Mouse (Mus musculus) hindbrain, embryonic 12.5 days (tissue): ENCODE results near the gene Mapkapk2. TPM values are rescaled to one million over a fixed set of nuclear protein-coding genes. Genes with fewer than 3 reads are reported as not detected.

Source experiments
- ATAC-seq: fragments of 200-750 bp; cut with Nextera tagmentation; 2 replicates; pipeline ENCODE4 v1.8.0; 2017; ENCODE audit warnings: moderate TSS enrichment; ENCODE audit not compliant: low FRiP score
- H3K27ac ChIP-seq: fragments of 300-500 bp; sonication (generic); 2 replicates; pipeline ENCODE4 v1.5.1; 2016; ENCODE audit warnings: mild to moderate bottlenecking
- H3K27me3 ChIP-seq: fragments of 300-500 bp; sonication (generic); 2 replicates; pipeline ENCODE4 v1.6.1; 2016; ENCODE audit warnings: mild to moderate bottlenecking
- H3K36me3 ChIP-seq: fragments of 300-500 bp; sonication (generic); 2 replicates; pipeline ENCODE4 v1.6.1; 2016; ENCODE audit warnings: mild to moderate bottlenecking
- H3K4me1 ChIP-seq: fragments of 300-500 bp; sonication (generic); 2 replicates; pipeline ENCODE4 v1.6.1; 2016
- H3K4me2 ChIP-seq: fragments of 300-500 bp; sonication (generic); replicated peaks from 2 replicates; pipeline ENCODE4 v1.6.1; 2016; ENCODE audit warnings: mild to moderate bottlenecking
- H3K4me3 ChIP-seq: fragments of 300-500 bp; sonication (generic); 2 replicates; pipeline ENCODE4 v1.5.1; 2016; ENCODE audit warnings: mild to moderate bottlenecking
- H3K9ac ChIP-seq: fragments of 300-500 bp; sonication (generic); 2 replicates; pipeline ENCODE4 v1.6.1; 2016; ENCODE audit warnings: mild to moderate bottlenecking, moderate library complexity
- H3K9me3 ChIP-seq: fragments of 300-500 bp; sonication (generic); replicated peaks from 2 replicates; pipeline ENCODE4 v1.6.1; 2016; ENCODE audit warnings: mild to moderate bottlenecking
- WGBS: fragments of 180-500 bp; shearing (Covaris S2); methylation state at CpG from one replicate; pipeline ENCODE4 v1.1.7; 2016; 5-methylcytosine and 5-hydroxymethylcytosine counted together
- polyA plus RNA-seq: library from polyadenylated mRNA; unstranded; fragments of >200 nt; fragmentation: Nextera tagmentation; extraction: Ambion mirVana; gene quantifications from 2 replicates; pipeline ENCODE4 v1.2.1, GENCODE M21; 2016

Mapkapk2 gene
- polyA plus RNA-seq, 1 experiment from 2014 or later = 50.3 TPM

- Histone ChIP-seq H3K27me3 (no peaks in the 10 kb centered on the region), H3K4me2 (no peak overlapping the region), H3K9me3 (no peaks in the 10 kb centered on the region), H3K36me3 (no peaks in the 10 kb centered on the region), H3K9ac (no peak overlapping the region), H3K4me3 (no peak overlapping the region), H3K4me1 (peaks cover 75% of the 10 kb centered on the region), H3K27ac (no peak overlapping the region)
- ATAC-seq = no peak
- WGBS = 62% methylated on average over 11 of the region's 11 CpGs
Observed at GRCm38 (mm10) chr1:131088547-131088946, 9.1 kb downstream of the Mapkapk2 start.

- ATAC-seq = 0 out of 2 replicates have a peak, but pooled peaks have one; percentile 5
- H3K4me1 ChIP-seq = peaks cover 74% of the 10 kb centered on the region
Observed at GRCm38 (mm10) chr1:131086907-131087306, 10.7 kb downstream of the Mapkapk2 start.

GRCm38 (mm10) chr1:131085957-131086739 is 11.5 kb downstream of the Mapkapk2 start:
- Histone ChIP-seq H3K9me3 (no peaks in the 10 kb centered on the region), H3K36me3 (no peaks in the 10 kb centered on the region), H3K4me3 (no peak overlapping the region), H3K27me3 (no peaks in the 10 kb centered on the region), H3K27ac (peak overlapping the region; percentile 40; the same call in 1 of the 2 replicates), H3K9ac (no peak overlapping the region), H3K4me2 (no peak overlapping the region; the same call in 1 of the 2 replicates), H3K4me1 (peaks cover 76% of the 10 kb centered on the region)
- ATAC-seq = peak; percentile 16; the same call in 1 of the 2 replicates
- WGBS = 13% methylated on average over 4 of the region's 4 CpGs

More at GRCm38 (mm10) chr1:131086907-131087306, 10.7 kb downstream of the Mapkapk2 start:
- 32% methylated on average over 7 of the region's 7 CpGs for WGBS
- no peaks in the 10 kb centered on the region for H3K27me3 ChIP-seq
- H3K36me3 ChIP-seq = no peaks in the 10 kb centered on the region
- no peak overlapping the region for H3K9ac ChIP-seq
- no peak overlapping the region; the same call in 1 of the 2 replicates for H3K4me2 ChIP-seq
- peak overlapping the region; percentile 40 for H3K27ac ChIP-seq
- H3K4me3 ChIP-seq = no peak overlapping the region
- no peaks in the 10 kb centered on the region for H3K9me3 ChIP-seq

- no peaks in the 10 kb centered on the region for H3K36me3 ChIP-seq
- H3K27ac ChIP-seq = no peak overlapping the region
- H3K4me2 ChIP-seq = no peak overlapping the region
- H3K4me1 ChIP-seq = peaks cover 74% of the 10 kb centered on the region
- H3K4me3 ChIP-seq = no peak overlapping the region
- no peak overlapping the region for H3K9ac ChIP-seq
- H3K27me3 ChIP-seq = no peaks in the 10 kb centered on the region
- no peak for ATAC-seq
- no peaks in the 10 kb centered on the region for H3K9me3 ChIP-seq
- WGBS = 71% methylated on average over 3 of the region's 3 CpGs
Observed at GRCm38 (mm10) chr1:131085272-131085671, 12.4 kb downstream of the Mapkapk2 start.

GRCm38 (mm10) chr1:131084289-131084688 is 13.3 kb downstream of the Mapkapk2 start:
- peaks cover 73% of the 10 kb centered on the region for H3K4me1 ChIP-seq
- WGBS = 18% methylated on average over 8 of the region's 8 CpGs
- H3K27me3 ChIP-seq = no peaks in the 10 kb centered on the region
- peak; percentile 14; the same call in 1 of the 2 replicates for ATAC-seq
- H3K9ac ChIP-seq = no peak overlapping the region
- peak overlapping the region; percentile 62; the same call in 1 of the 2 replicates for H3K27ac ChIP-seq
- no peaks in the 10 kb centered on the region for H3K9me3 ChIP-seq
- H3K4me2 ChIP-seq = no peak overlapping the region
- no peaks in the 10 kb centered on the region for H3K36me3 ChIP-seq
- H3K4me3 ChIP-seq = no peak overlapping the region

- Histone ChIP-seq H3K4me3 (no peak overlapping the region), H3K27ac (peak overlapping the region; percentile 62), H3K36me3 (no peaks in the 10 kb centered on the region), H3K4me2 (no peak overlapping the region), H3K9me3 (no peaks in the 10 kb centered on the region), H3K27me3 (no peaks in the 10 kb centered on the region), H3K4me1 (peaks cover 73% of the 10 kb centered on the region), H3K9ac (no peak overlapping the region)
- no peak for ATAC-seq
- 48% methylated on average over 4 of the region's 4 CpGs for WGBS
Observed at GRCm38 (mm10) chr1:131083609-131084008, 14.0 kb downstream of the Mapkapk2 start.

GRCm38 (mm10) chr1:131083122-131083521 is 14.5 kb downstream of the Mapkapk2 start:
- 85% methylated on average over 5 of the region's 5 CpGs for WGBS
- ATAC-seq = no peak
- H3K4me2 ChIP-seq = no peak overlapping the region
- H3K9ac ChIP-seq = no peak overlapping the region
- no peaks in the 10 kb centered on the region for H3K36me3 ChIP-seq
- H3K9me3 ChIP-seq = no peaks in the 10 kb centered on the region
- H3K4me3 ChIP-seq = no peak overlapping the region
- H3K27me3 ChIP-seq = no peaks in the 10 kb centered on the region
- peaks cover 72% of the 10 kb centered on the region for H3K4me1 ChIP-seq
- H3K27ac ChIP-seq = no peak overlapping the region

- no peak overlapping the region for H3K4me2 ChIP-seq
- no peak overlapping the region for H3K27ac ChIP-seq
- 82% methylated on average over 1 of the region's 1 CpGs for WGBS
- 0 out of 2 replicates have a peak, but pooled peaks cover 4% of the 10 kb centered on the region for H3K9me3 ChIP-seq
- H3K27me3 ChIP-seq = no peaks in the 10 kb centered on the region
- H3K36me3 ChIP-seq = no peaks in the 10 kb centered on the region
- no peak overlapping the region for H3K4me3 ChIP-seq
- H3K9ac ChIP-seq = no peak overlapping the region
- H3K4me1 ChIP-seq = peaks cover 65% of the 10 kb centered on the region
- no peak for ATAC-seq
Observed at GRCm38 (mm10) chr1:131080686-131081085, 16.9 kb downstream of the Mapkapk2 start.

GRCm38 (mm10) chr1:131079762-131080161 is 17.9 kb downstream of the Mapkapk2 start:
- H3K9me3 ChIP-seq = 0 out of 2 replicates have a peak, but pooled peaks cover 4% of the 10 kb centered on the region
- H3K4me1 ChIP-seq = peaks cover 66% of the 10 kb centered on the region
- H3K9ac ChIP-seq = no peak overlapping the region
- H3K27me3 ChIP-seq = no peaks in the 10 kb centered on the region
- H3K36me3 ChIP-seq = no peaks in the 10 kb centered on the region
- WGBS = 84% methylated on average over 4 of the region's 4 CpGs
- H3K4me2 ChIP-seq = no peak overlapping the region
- peak overlapping the region; percentile 84 for H3K27ac ChIP-seq
- H3K4me3 ChIP-seq = no peak overlapping the region
- no peak for ATAC-seq

- no peak overlapping the region for H3K4me2 ChIP-seq
- H3K9me3 ChIP-seq = 0 out of 2 replicates have a peak, but pooled peaks cover 4% of the 10 kb centered on the region
- H3K4me1 ChIP-seq = peaks cover 66% of the 10 kb centered on the region
- no peak overlapping the region for H3K9ac ChIP-seq
- 38% methylated on average over 3 of the region's 3 CpGs for WGBS
- no peak overlapping the region for H3K4me3 ChIP-seq
- no peaks in the 10 kb centered on the region for H3K36me3 ChIP-seq
- H3K27ac ChIP-seq = peak overlapping the region; percentile 84
- peak; percentile 91 for ATAC-seq
- H3K27me3 ChIP-seq = no peaks in the 10 kb centered on the region
Observed at GRCm38 (mm10) chr1:131078761-131079330, 18.8 kb downstream of the Mapkapk2 start.

GRCm38 (mm10) chr1:131075098-131075791 is 22.4 kb downstream of the Mapkapk2 start:
- Histone ChIP-seq H3K27me3 (no peaks in the 10 kb centered on the region), H3K36me3 (no peaks in the 10 kb centered on the region), H3K9ac (no peak overlapping the region), H3K4me2 (no peak overlapping the region), H3K4me3 (no peak overlapping the region), H3K4me1 (peaks cover 50% of the 10 kb centered on the region), H3K27ac (no peak overlapping the region), H3K9me3 (0 out of 2 replicates have a peak, but pooled peaks cover 4% of the 10 kb centered on the region)
- 84% methylated on average over 7 of the region's 7 CpGs for WGBS
- no peak for ATAC-seq

- Histone ChIP-seq H3K4me3 (no peak overlapping the region), H3K36me3 (no peaks in the 10 kb centered on the region), H3K9ac (no peak overlapping the region), H3K9me3 (0 out of 2 replicates have a peak, but pooled peaks cover 4% of the 10 kb centered on the region), H3K4me2 (no peak overlapping the region), H3K4me1 (peaks cover 43% of the 10 kb centered on the region), H3K27me3 (no peaks in the 10 kb centered on the region), H3K27ac (peak overlapping the region; percentile 24; the same call in 1 of the 2 replicates)
- no peak for ATAC-seq
- 80% methylated on average over 8 of the region's 8 CpGs for WGBS
Observed at GRCm38 (mm10) chr1:131074524-131074938, 23.1 kb downstream of the Mapkapk2 start.
